Mouse (Mus musculus): ENCODE measurements around the gene Nudt7.

Nudt7 gene

DNA sequence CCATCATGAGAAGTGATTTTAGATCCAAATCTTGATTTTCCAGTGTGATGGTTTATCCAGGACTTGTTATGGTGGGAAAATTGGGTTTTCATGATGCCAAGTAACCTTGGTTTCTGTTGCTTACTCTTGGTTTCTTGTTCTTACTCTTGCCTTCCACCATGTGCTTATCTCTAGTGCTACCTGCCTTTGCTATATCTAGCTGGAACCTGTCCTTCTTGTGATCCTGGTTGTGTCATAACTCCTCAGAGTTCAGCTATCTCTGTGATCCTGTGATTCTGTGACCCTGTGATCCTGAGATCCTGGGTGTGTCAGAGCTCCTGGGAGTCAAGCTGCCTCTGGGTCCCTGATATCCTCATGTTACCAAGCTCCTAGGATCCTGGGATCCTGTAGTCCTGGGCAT is 8.8 kb downstream of the Nudt7 start:
- no peak for DNase-seq (ENCODE audit: extremely low spot score, low spot score)

DNA sequence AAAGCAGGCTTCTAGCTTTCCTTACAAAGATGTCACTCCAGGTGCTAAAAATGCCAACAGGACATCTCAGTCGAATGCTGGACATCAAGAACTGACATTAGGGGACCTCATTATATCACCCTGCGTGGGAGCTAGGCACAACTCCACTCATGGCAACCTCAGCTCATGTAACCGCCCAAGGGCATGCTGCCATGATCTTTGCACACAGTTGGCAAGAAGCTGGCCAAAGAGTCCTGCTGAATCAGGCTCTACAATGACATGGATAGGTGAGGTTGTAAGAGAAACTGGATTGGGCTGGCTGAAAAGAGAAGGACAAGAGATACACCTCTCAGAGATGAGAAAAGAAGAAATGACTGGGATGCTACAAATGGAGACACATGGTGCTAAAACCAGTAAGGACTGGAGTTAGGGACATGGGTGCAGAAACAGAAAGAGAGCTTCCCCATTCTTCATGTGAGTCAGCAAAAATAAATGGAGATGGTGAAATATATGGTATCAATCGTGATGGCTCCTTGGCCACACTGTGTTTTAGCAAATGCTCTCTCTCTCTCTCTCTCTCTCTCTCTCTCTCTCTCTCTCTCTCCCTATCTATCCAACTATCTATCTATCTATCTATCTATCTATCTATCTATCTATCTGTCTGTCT is 10.4 kb downstream of the Nudt7 start:
- no peak for DNase-seq (ENCODE audit: extremely low spot score, low spot score)

GRCm38 (mm10) chr8:114153311-114154045 is 20.1 kb downstream of the Nudt7 start:
- no peak for DNase-seq (ENCODE audit: extremely low spot score, low spot score)

DNA sequence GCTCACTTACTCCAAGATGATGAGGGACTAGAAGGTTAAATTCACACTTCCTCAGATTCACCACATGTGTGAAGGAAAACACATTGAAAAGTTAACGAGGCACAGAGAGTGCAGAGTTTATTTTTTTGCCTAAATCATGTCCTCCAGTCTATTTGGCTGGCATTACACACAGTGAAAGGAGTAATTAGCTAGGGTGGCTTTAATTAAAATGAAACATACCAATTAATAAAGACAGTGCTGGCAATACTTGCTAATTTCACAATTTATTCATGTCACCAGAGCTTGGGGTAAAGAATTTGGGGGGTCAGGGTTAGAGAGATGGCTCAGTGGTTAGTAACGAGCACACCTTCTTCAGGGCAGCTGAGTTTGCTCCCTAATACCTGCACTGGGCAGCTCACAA is 25.2 kb downstream of the Nudt7 start:
- DNase-seq (ENCODE audit: extremely low spot score, low spot score), result no peak

DNA sequence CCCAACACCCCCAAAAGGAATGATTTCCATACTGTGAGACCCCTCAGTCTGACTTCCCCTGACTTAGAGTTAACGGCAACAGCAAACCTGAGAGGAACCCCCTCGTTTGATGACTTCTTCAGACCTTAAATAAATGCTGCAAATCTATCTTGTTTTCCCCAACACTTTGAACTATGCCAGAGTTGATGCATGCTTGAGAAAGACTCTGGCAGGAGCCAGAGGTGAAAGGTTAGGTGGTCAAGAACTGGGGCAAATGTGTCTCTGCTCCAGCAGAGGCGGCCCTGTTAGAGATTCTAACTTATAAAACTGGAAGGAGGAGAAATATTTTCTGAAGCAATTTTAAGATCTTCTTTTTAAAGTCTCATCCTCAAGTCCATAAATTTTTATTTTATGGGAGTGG is 26.3 kb downstream of the Nudt7 start:
- DNase-seq (ENCODE audit: extremely low spot score, low spot score), result no peak

- no peak for DNase-seq (ENCODE audit: extremely low spot score, low spot score)
Measured at GRCm38 (mm10) chr8:114163871-114164270, 30.5 kb downstream of the Nudt7 start.

DNA sequence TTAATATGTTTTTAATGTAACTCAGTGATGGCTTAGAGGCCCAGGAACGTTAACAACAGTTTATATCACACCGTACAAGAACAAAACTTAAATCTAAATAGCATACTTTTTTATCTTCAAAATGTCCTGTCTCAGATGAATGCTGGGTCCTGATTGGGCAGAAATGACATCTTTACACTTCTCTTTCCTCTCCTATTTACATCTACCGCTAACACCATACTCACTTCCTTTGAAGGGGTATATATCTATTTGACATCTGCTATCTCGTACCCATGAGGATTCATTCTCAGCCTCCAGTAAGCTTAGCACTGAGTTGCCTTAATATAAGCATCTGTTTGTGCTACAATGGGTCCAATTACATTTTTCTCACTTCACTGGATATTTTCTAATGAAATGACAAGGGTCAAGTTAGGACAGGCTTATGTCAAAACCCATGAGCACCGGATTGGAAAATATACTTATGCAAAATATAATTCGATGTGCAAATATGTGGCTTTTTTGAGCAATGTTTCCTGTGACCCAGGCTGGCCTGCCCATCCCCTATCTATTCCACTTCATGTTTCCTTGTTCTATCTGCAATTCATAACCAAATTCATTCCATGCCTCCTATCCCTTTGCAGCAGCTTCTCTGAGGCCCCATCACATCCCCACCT is 31.2 kb downstream of the Nudt7 start:
- no peak for DNase-seq (ENCODE audit: extremely low spot score, low spot score)

GRCm38 (mm10) chr8:114165741-114166140 is 32.4 kb downstream of the Nudt7 start:
- no peak for DNase-seq (ENCODE audit: extremely low spot score, low spot score)

GRCm38 (mm10) chr8:114176721-114177120 is 43.4 kb downstream of the Nudt7 start:
- DNase-seq (ENCODE audit: extremely low spot score, low spot score), result no peak

- no peak for DNase-seq (ENCODE audit: extremely low spot score, low spot score)
Measured at GRCm38 (mm10) chr8:114193334-114193733, 60.0 kb downstream of the Nudt7 start.

DNA sequence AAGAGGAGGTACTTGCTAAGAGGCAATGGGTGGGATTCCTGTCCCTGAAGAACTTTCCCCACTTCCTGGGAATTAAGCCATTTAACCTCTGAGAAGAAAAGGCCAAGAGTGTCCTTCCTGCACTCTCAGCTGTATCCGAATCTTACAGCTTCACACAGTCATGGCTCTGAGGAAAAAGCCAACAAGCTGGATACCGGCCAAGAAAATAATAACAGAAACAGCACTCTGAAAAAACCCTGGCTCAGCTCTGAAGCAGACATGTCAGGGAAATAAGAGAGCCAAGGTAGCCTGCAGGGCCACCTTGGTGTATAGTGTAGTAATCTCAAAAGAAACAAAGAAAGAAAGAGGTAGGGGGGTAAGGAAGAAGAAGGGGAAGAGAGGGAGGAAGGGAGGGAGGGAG is 65.6 kb downstream of the Nudt7 start:
- no peak for DNase-seq (ENCODE audit: extremely low spot score, low spot score)

Data from neural tube, embryonic 10.5 days (tissue).